Mouse (Mus musculus) midbrain, embryonic 11.5 days (tissue): ENCODE results near the gene Focad. TPM values are rescaled to one million over a fixed set of nuclear protein-coding genes. Genes with fewer than 3 reads are reported as not detected.

Source experiments
- ATAC-seq: fragments of 200-750 bp; cut with Nextera tagmentation; 2 replicates; pipeline ENCODE4 v1.8.0; 2017; ENCODE audit warnings: moderate TSS enrichment, moderate library complexity; ENCODE audit not compliant: low FRiP score
- DNase-seq: peaks from one replicate; pipeline ENCODE4 v3.0.0; 2015; ENCODE audit warnings: low spot score; ENCODE audit errors: missing footprints
- H3K27ac ChIP-seq: fragments of 300-500 bp; sonication (generic); 2 replicates; pipeline ENCODE4 v1.5.1; 2014; ENCODE audit warnings: low read depth, low read length
- H3K27me3 ChIP-seq: fragments of 300-500 bp; sonication (generic); 2 replicates; pipeline ENCODE4 v1.6.1; 2014; ENCODE audit warnings: mild to moderate bottlenecking, low read length, moderate library complexity, mixed read lengths; ENCODE audit not compliant: control insufficient read depth, insufficient read depth
- H3K36me3 ChIP-seq: fragments of 300-500 bp; sonication (generic); 2 replicates; pipeline ENCODE4 v1.6.1; 2014; ENCODE audit warnings: mild to moderate bottlenecking, low read length, moderate library complexity, mixed read lengths; ENCODE audit not compliant: control insufficient read depth, insufficient read depth
- H3K4me1 ChIP-seq: fragments of 300-500 bp; sonication (generic); 2 replicates; pipeline ENCODE4 v1.6.1; 2014; ENCODE audit warnings: low read length; ENCODE audit not compliant: control insufficient read depth, insufficient read depth
- H3K4me2 ChIP-seq: fragments of 300-500 bp; sonication (generic); 2 replicates; pipeline ENCODE4 v1.6.1; 2014; ENCODE audit warnings: mild to moderate bottlenecking, moderate library complexity
- H3K4me3 ChIP-seq: fragments of 300-500 bp; sonication (generic); 2 replicates; pipeline ENCODE4 v1.5.1; 2014; ENCODE audit warnings: low read depth, low read length
- H3K9ac ChIP-seq: fragments of 300-500 bp; sonication (generic); 2 replicates; pipeline ENCODE4 v1.6.1; 2014; ENCODE audit warnings: low read length
- H3K9me3 ChIP-seq: fragments of 300-500 bp; sonication (generic); 2 replicates; pipeline ENCODE4 v1.6.1; 2016; ENCODE audit warnings: low read length; ENCODE audit not compliant: control insufficient read depth
- WGBS: fragments of 180-500 bp; shearing (Covaris S2); extraction: QIAGEN DNeasy Blood & Tissue Kit; methylation state at CpG from one replicate; pipeline ENCODE4 v1.1.7; 2014; 5-methylcytosine and 5-hydroxymethylcytosine counted together
- microRNA counts: library from miRNA; unstranded; fragments of <30 nt; microRNA quantifications from one replicate; lab custom pipeline; 2015
- microRNA-seq: library from miRNA; unstranded; fragments of <30 nt; microRNA quantifications from one replicate; pipeline ENCODE4, GENCODE M21; 2017
- polyA plus RNA-seq: library from polyadenylated mRNA; unstranded; fragments of >200 nt; fragmentation: Nextera tagmentation; extraction: Ambion mirVana; gene quantifications from 2 replicates; pipeline ENCODE4 v1.2.1, GENCODE M21; 2014

Gene Focad
- polyA plus RNA-seq, 1 experiment from 2014 or later, result 18.5 TPM

DNA sequence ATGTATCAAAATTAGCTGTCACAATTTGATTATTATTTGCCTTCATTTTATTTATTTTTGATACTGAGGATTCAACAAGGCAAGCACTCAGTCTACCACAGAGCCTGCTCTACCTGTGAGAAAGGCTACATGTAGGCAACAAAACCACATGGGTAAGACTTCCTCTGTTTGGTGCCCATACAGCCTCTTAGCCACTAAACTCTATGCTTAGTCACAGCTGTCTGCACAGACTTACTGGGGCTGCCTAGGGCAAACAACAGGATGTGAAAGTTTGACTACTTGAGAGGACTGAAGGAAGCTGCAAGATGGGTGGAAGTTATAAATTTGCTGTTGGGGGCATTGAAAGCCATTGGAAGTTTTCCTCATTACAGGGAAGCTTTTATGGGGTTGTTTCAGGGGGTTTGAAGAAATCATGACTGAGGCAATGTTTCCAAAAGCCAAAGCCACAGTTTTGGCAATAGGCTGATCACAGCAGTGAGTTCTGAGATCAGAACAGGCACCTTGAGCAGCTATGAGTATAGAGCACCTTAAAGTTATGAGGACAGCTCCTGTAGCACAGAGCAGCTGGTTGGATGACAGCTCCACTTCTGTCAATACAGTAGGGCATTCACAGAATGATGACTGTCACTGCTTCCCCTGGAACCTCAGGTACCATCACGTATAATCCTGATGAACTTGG lies 355.8 kb downstream of the Focad start:
- no peak for ATAC-seq
- Histone ChIP-seq H3K4me3 (no peak overlapping the region), H3K4me2 (no peak overlapping the region), H3K9ac (no peak overlapping the region), H3K27ac (no peak overlapping the region), H3K9me3 (no peaks in the 10 kb centered on the region), H3K36me3 (no peaks in the 10 kb centered on the region), H3K27me3 (no peaks in the 10 kb centered on the region), H3K4me1 (no peaks in the 10 kb centered on the region)
- 87% methylated on average over 1 of the region's 1 CpGs for WGBS
- no peak for DNase-seq

DNA sequence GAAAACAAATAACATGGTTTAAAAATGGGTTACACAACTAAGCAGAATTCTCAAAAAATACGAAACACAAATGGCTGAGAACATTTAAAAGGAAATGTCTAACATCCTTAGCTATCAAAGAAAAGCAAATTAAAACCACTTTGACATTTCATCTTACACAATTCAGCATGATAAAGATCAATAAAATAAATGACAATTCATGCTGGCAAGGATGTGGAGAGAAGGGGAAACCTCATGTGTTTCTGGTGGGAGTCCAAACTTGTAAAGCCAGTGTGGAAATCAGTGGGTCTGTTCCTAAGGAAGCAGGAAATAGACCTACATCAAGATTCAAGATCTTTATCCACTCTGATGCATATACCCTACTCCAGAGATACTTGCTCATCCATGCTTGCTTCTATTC lies 363.7 kb downstream of the Focad start:
- no peak overlapping the region for H3K27ac ChIP-seq
- no peaks in the 10 kb centered on the region for H3K36me3 ChIP-seq
- no peaks in the 10 kb centered on the region for H3K4me1 ChIP-seq
- H3K9ac ChIP-seq, result no peak overlapping the region
- no peak overlapping the region for H3K4me3 ChIP-seq
- no peaks in the 10 kb centered on the region for H3K9me3 ChIP-seq
- H3K27me3 ChIP-seq, result no peaks in the 10 kb centered on the region
- ATAC-seq, result no peak
- no peak for DNase-seq
- no peak overlapping the region for H3K4me2 ChIP-seq
- 83% methylated on average over 1 of the region's 1 CpGs for WGBS

GRCm38 (mm10) chr4:88458673-88459072 lies 364.2 kb downstream of the Focad start:
- 82% methylated on average over 2 of the region's 2 CpGs for WGBS
- Histone ChIP-seq H3K4me3 (no peak overlapping the region), H3K9me3 (no peaks in the 10 kb centered on the region), H3K36me3 (no peaks in the 10 kb centered on the region), H3K9ac (no peak overlapping the region), H3K27ac (no peak overlapping the region), H3K4me1 (no peaks in the 10 kb centered on the region), H3K4me2 (no peak overlapping the region), H3K27me3 (no peaks in the 10 kb centered on the region)
- ATAC-seq, result no peak
- DNase-seq, result no peak

MicroRNA genes within 50 kb of the gene (microRNA counts, 519-probe panel; counts per million panel counts)
- microRNA mmu-miR-491 (lab: Ali Mortazavi, UCI), result not detected

Small RNA genes within 50 kb of the gene (microRNA-seq; reads per million reads assigned to microRNA genes)
- 2.3 reads per million, percentile 6 among the genes with 10 or more reads in this experiment for gene Mir491

Other genes with a start within 250 kb of the Focad start
- 62.3 and 63.1 TPM in 2 replicates for gene Mllt3, start 61.3 kb upstream of the Focad start, polyA plus RNA-seq